Mouse (Mus musculus): Measurements from ENCODE around the gene Phc3. TPM values are rescaled to one million over a fixed set of nuclear protein-coding genes. Genes with fewer than 3 reads are reported as not detected.
"Not testable (repeated sequence)": the region's sequence is repeated elsewhere in the genome, so short reads cannot be mapped to it uniquely, and the experiment has no call there.

The Phc3 gene
- polyA plus RNA-seq, 1 experiment from 2014 or later = 4.4 TPM

GRCm38 (mm10) chr3:30869995-30870394, 99.2 kb downstream of the Phc3 start:
- Histone ChIP-seq H3K9ac (replicated peaks; ENCODE audit: low read depth) (no peak overlapping the region), H3K27ac (ENCODE audit: low read length) (no peak overlapping the region), H3K4me2 (replicated peaks; ENCODE audit: low read depth, low read length) (no peak overlapping the region), H3K4me1 (ENCODE audit: insufficient read depth, low read depth, low read length) (no peaks in the 10 kb centered on the region), H3K9me3 (ENCODE audit: low read length) (no peaks in the 10 kb centered on the region), H3K27me3 (replicated peaks; ENCODE audit: insufficient read depth, low read length) (no peaks in the 10 kb centered on the region), H3K4me3 (ENCODE audit: low read depth, low read length) (no peak overlapping the region), H3K36me3 (ENCODE audit: insufficient read depth, low read length) (no peaks in the 10 kb centered on the region)
- TF ChIP-seq CTCF (IDR thresholded peaks at IDR 0.05) (no peak), EP300 (IDR thresholded peaks at IDR 0.05) (no peak)
- no peak for DNase-seq (ENCODE audit: low spot score)
- no peak for ATAC-seq
- 68% methylated on average over 1 of the region's 1 CpGs for WGBS

DNA sequence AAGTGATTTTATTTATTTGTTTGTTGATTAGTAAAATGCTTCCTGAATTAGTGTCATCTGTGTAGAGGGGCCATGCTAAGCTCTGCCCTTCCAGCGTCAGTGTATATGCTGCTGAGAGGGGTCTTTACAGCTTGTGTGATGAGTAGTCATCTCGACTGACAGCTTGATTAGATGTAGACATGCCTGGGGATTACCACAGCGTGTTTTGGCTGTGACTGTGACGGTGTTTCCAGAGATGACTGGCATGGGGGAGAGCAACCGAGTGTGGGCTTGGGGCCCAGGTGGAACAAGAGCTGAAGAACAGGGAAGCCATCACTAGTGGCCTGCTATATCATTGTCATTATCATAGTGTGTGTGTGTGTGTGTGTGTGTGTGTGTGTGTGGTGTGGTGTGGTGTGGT, 100.6 kb downstream of the Phc3 start:
- 70% methylated on average over 5 of the region's 5 CpGs for WGBS
- no peaks in the 10 kb centered on the region for H3K36me3 ChIP-seq (ENCODE audit: insufficient read depth, low read length)
- no peak overlapping the region for H3K27ac ChIP-seq (ENCODE audit: low read length)
- no peaks in the 10 kb centered on the region for H3K4me1 ChIP-seq (ENCODE audit: insufficient read depth, low read depth, low read length)
- ATAC-seq = no peak
- no peaks in the 10 kb centered on the region for H3K9me3 ChIP-seq (ENCODE audit: low read length)
- H3K4me2 ChIP-seq (replicated peaks; ENCODE audit: low read depth, low read length) = no peak overlapping the region
- no peaks in the 10 kb centered on the region for H3K27me3 ChIP-seq (replicated peaks; ENCODE audit: insufficient read depth, low read length)
- no peak for DNase-seq (ENCODE audit: low spot score)
- no peak overlapping the region for H3K9ac ChIP-seq (replicated peaks; ENCODE audit: low read depth)
- H3K4me3 ChIP-seq (ENCODE audit: low read depth, low read length) = no peak overlapping the region
- TF ChIP-seq CTCF (IDR thresholded peaks at IDR 0.05) (no peak), EP300 (IDR thresholded peaks at IDR 0.05) (no peak)

GRCm38 (mm10) chr3:30868176-30868575, 101.0 kb downstream of the Phc3 start:
- Histone ChIP-seq H3K4me2 (replicated peaks; ENCODE audit: low read depth, low read length) (no peak overlapping the region), H3K27me3 (replicated peaks; ENCODE audit: insufficient read depth, low read length) (no peaks in the 10 kb centered on the region), H3K27ac (ENCODE audit: low read length) (no peak overlapping the region), H3K4me1 (ENCODE audit: insufficient read depth, low read depth, low read length) (no peaks in the 10 kb centered on the region), H3K9ac (replicated peaks; ENCODE audit: low read depth) (no peak overlapping the region), H3K9me3 (ENCODE audit: low read length) (no peaks in the 10 kb centered on the region), H3K4me3 (ENCODE audit: low read depth, low read length) (no peak overlapping the region), H3K36me3 (ENCODE audit: insufficient read depth, low read length) (no peaks in the 10 kb centered on the region)
- ATAC-seq = no peak
- WGBS = 53% methylated on average over 5 of the region's 5 CpGs
- no peak for DNase-seq (ENCODE audit: low spot score)
- TF ChIP-seq CTCF (IDR thresholded peaks at IDR 0.05) = no peak

GRCm38 (mm10) chr3:30864640-30865039, 104.6 kb downstream of the Phc3 start:
- TF ChIP-seq CTCF (IDR thresholded peaks at IDR 0.05) = no peak
- TF ChIP-seq EP300 (IDR thresholded peaks at IDR 0.05) = no peak
- DNase-seq (ENCODE audit: low spot score) (peak; percentile 51), ATAC-seq (no peak)
- H3K36me3 ChIP-seq (ENCODE audit: insufficient read depth, low read length) = no peaks in the 10 kb centered on the region
- no peaks in the 10 kb centered on the region for H3K4me1 ChIP-seq (ENCODE audit: insufficient read depth, low read depth, low read length)
- no peak overlapping the region for H3K4me3 ChIP-seq (ENCODE audit: low read depth, low read length)
- H3K27me3 ChIP-seq (replicated peaks; ENCODE audit: insufficient read depth, low read length) = no peaks in the 10 kb centered on the region
- 63% methylated on average over 1 of the region's 1 CpGs for WGBS
- H3K4me2 ChIP-seq (replicated peaks; ENCODE audit: low read depth, low read length) = no peak overlapping the region
- no peak overlapping the region for H3K27ac ChIP-seq (ENCODE audit: low read length)
- no peaks in the 10 kb centered on the region for H3K9me3 ChIP-seq (ENCODE audit: low read length)
- no peak overlapping the region for H3K9ac ChIP-seq (replicated peaks; ENCODE audit: low read depth)

DNA sequence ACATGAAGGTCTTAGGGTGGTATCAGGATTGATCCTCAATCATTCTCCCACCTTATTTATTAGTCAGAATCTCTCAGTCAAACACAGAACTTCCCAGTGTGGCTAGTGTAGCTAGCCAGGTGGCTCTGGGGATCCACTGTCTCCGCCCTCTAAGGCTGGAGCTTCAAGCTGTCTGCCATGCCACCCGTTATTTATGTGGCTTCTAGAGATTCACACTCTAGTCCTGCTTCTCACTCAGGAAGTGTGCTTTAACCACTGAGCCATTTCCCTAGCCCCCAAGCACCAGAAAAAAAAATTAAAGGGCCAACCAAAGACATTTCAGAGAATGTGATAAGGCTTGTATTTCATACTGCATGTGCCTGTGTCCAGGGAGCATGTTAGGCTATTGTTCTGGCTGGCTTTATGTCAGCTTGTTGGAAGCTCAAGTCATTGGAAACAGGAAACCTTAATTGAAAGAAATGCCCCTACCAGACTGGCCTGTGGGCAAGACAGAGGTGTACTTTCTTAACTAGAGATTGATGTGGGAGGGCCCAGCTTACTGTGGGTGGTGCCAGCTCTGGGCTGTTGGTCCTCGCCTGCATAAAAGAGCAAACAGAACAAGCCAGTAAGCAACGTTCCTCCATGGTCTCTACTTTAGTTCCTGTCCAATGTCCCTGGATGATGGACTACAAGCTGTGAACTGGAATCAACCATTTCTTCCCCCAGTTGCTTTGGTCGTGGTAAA, 105.3 kb downstream of the Phc3 start:
- H3K27me3 ChIP-seq (replicated peaks; ENCODE audit: insufficient read depth, low read length) = no peaks in the 10 kb centered on the region
- no peak overlapping the region for H3K4me2 ChIP-seq (replicated peaks; ENCODE audit: low read depth, low read length)
- no peak for DNase-seq (ENCODE audit: low spot score)
- no peak overlapping the region for H3K27ac ChIP-seq (ENCODE audit: low read length)
- H3K9ac ChIP-seq (replicated peaks; ENCODE audit: low read depth) = no peak overlapping the region
- H3K4me1 ChIP-seq (ENCODE audit: insufficient read depth, low read depth, low read length) = no peaks in the 10 kb centered on the region
- no peak for ATAC-seq
- TF ChIP-seq EP300 (IDR thresholded peaks at IDR 0.05) (no peak), CTCF (IDR thresholded peaks at IDR 0.05) (no peak)
- no peak overlapping the region for H3K4me3 ChIP-seq (ENCODE audit: low read depth, low read length)
- 62% methylated on average over 5 of the region's 5 CpGs for WGBS
- no peaks in the 10 kb centered on the region for H3K36me3 ChIP-seq (ENCODE audit: insufficient read depth, low read length)
- H3K9me3 ChIP-seq (ENCODE audit: low read length) = no peaks in the 10 kb centered on the region

- DNase-seq (ENCODE audit: low spot score) (no peak), ATAC-seq (no peak)
- H3K4me1 ChIP-seq (ENCODE audit: insufficient read depth, low read depth, low read length) = no peaks in the 10 kb centered on the region; the same call in 1 of the 2 replicates
- TF ChIP-seq CTCF (IDR thresholded peaks at IDR 0.05) = no peak
- no peak for TF ChIP-seq EP300 (IDR thresholded peaks at IDR 0.05)
- H3K4me3 ChIP-seq (ENCODE audit: low read depth, low read length) = no peak overlapping the region
- WGBS = 73% methylated on average over 4 of the region's 4 CpGs
- no peak overlapping the region for H3K4me2 ChIP-seq (replicated peaks; ENCODE audit: low read depth, low read length)
- H3K9ac ChIP-seq (replicated peaks; ENCODE audit: low read depth) = no peak overlapping the region
- H3K36me3 ChIP-seq (ENCODE audit: insufficient read depth, low read length) = no peaks in the 10 kb centered on the region
- no peaks in the 10 kb centered on the region for H3K27me3 ChIP-seq (replicated peaks; ENCODE audit: insufficient read depth, low read length)
- H3K27ac ChIP-seq (ENCODE audit: low read length) = no peak overlapping the region
- no peaks in the 10 kb centered on the region for H3K9me3 ChIP-seq (ENCODE audit: low read length)
Observed at GRCm38 (mm10) chr3:30860705-30861104, 108.5 kb downstream of the Phc3 start.

- not testable (repeated sequence) for ATAC-seq; H3K9ac ChIP-seq (replicated peaks; ENCODE audit: low read depth); H3K27me3 ChIP-seq (replicated peaks; ENCODE audit: insufficient read depth, low read length); H3K9me3 ChIP-seq (ENCODE audit: low read length); H3K4me3 ChIP-seq (ENCODE audit: low read depth, low read length); H3K36me3 ChIP-seq (ENCODE audit: insufficient read depth, low read length); DNase-seq (ENCODE audit: low spot score); H3K4me1 ChIP-seq (ENCODE audit: insufficient read depth, low read depth, low read length); H3K27ac ChIP-seq (ENCODE audit: low read length); H3K4me2 ChIP-seq (replicated peaks; ENCODE audit: low read depth, low read length)
- whole genome bisulfite sequencing = 92% methylated on average over 8 of the region's 8 CpGs
Observed at GRCm38 (mm10) chr3:30859599-30859998, 109.6 kb downstream of the Phc3 start.

All from lung, postnatal 0 days (tissue).